Mouse (Mus musculus) lung, postnatal 0 days (tissue): ENCODE results near the gene Fancm. TPM values are rescaled to one million over a fixed set of nuclear protein-coding genes. Genes with fewer than 3 reads are reported as not detected.
"Not testable (repeated sequence)": the region's sequence is repeated elsewhere in the genome, so short reads cannot be mapped to it uniquely, and the experiment has no call there.

ENCODE experiments used
- ATAC-seq: fragments of 200-750 bp; cut with Nextera tagmentation; 2 replicates; pipeline ENCODE4 v1.8.0; 2017; ENCODE audit warnings: moderate library complexity
- DNase-seq: peaks from one replicate; pipeline ENCODE4 v3.0.0-alpha.2; 2016; ENCODE audit warnings: low spot score
- H3K27ac ChIP-seq: fragments of 300-500 bp; sonication (generic); 2 replicates; pipeline ENCODE4 v1.5.1; 2014; ENCODE audit warnings: antibody characterized with exemption, mild to moderate bottlenecking, low read length, mixed read lengths
- H3K27me3 ChIP-seq: fragments of 300-500 bp; sonication (generic); replicated peaks from 2 replicates; pipeline ENCODE4 v1.6.1; 2014; ENCODE audit warnings: low read length, mixed read lengths; ENCODE audit not compliant: insufficient read depth
- H3K36me3 ChIP-seq: fragments of 300-500 bp; sonication (generic); 2 replicates; pipeline ENCODE4 v1.6.1; 2014; ENCODE audit warnings: low read length, mixed read lengths; ENCODE audit not compliant: insufficient read depth
- H3K4me1 ChIP-seq: fragments of 300-500 bp; sonication (generic); 2 replicates; pipeline ENCODE4 v1.6.1; 2014; ENCODE audit warnings: antibody characterized with exemption, low read depth, low read length, mixed read lengths; ENCODE audit not compliant: insufficient read depth
- H3K4me2 ChIP-seq: fragments of 300-500 bp; sonication (generic); replicated peaks from 2 replicates; pipeline ENCODE4 v1.6.1; 2014; ENCODE audit warnings: low read depth, mild to moderate bottlenecking, low read length, moderate library complexity, mixed read lengths
- H3K4me3 ChIP-seq: fragments of 300-500 bp; sonication (generic); 2 replicates; pipeline ENCODE4 v1.5.1; 2014; ENCODE audit warnings: low read depth, low read length
- H3K9ac ChIP-seq: fragments of 300-500 bp; sonication (generic); replicated peaks from 2 replicates; pipeline ENCODE4 v1.6.1; 2014; ENCODE audit warnings: low read depth, mild to moderate bottlenecking
- H3K9me3 ChIP-seq: fragments of 300-500 bp; sonication (generic); 2 replicates; pipeline ENCODE4 v1.6.1; 2016; ENCODE audit warnings: low read length, mixed read lengths
- CTCF ChIP-seq: IDR thresholded peaks from 2 replicates; pipeline ENCODE4 v1.5.1; 2016; ENCODE audit warnings: antibody characterized with exemption, mild to moderate bottlenecking
- EP300 ChIP-seq: IDR thresholded peaks from 2 replicates; pipeline ENCODE4 v1.6.1; 2016; ENCODE audit warnings: antibody characterized with exemption, mild to moderate bottlenecking, control low read depth
- whole genome bisulfite sequencing: fragments of 180-500 bp; shearing (Covaris S2); extraction: QIAGEN DNeasy Blood & Tissue Kit; methylation state at CpG from one replicate; pipeline ENCODE4 v1.1.7; 2014; 5-methylcytosine and 5-hydroxymethylcytosine counted together
- polyA plus RNA-seq: library from polyadenylated mRNA; unstranded; fragments of >200 nt; fragmentation: Nextera tagmentation; extraction: Ambion mirVana; gene quantifications from 2 replicates; pipeline ENCODE4 v1.2.1, GENCODE M21; 2015

Gene Fancm
- polyA plus RNA-seq, 1 experiment from 2014 or later, result 4.1 TPM

- Histone ChIP-seq H3K4me3 (peak within 1 kb of the TSS; percentile 74), H3K4me1 (no peaks in the 10 kb centered on the region), H3K9ac (peak within 1 kb of the TSS; percentile 50), H3K9me3 (no peaks in the 10 kb centered on the region), H3K27me3 (no peaks in the 10 kb centered on the region), H3K27ac (peak within 1 kb of the TSS; percentile 88), H3K36me3 (no peaks in the 10 kb centered on the region), H3K4me2 (peak within 1 kb of the TSS; percentile 78)
- ATAC-seq (peak; percentile 99), DNase-seq (peak; percentile 98)
- TF ChIP-seq EP300 (peak; percentile 46; the same call in 1 of the 2 replicates), CTCF (no peak)
- under 1% methylated on average over 51 of the region's 70 CpGs for WGBS
Observed at GRCm38 (mm10) chr12:65172021-65172951, 96.9 kb downstream of the Fancm start, which contains the start of gene Mis18bp1. Gene Mis18bp1 (minus strand): TSS chr12:65172604.

DNA sequence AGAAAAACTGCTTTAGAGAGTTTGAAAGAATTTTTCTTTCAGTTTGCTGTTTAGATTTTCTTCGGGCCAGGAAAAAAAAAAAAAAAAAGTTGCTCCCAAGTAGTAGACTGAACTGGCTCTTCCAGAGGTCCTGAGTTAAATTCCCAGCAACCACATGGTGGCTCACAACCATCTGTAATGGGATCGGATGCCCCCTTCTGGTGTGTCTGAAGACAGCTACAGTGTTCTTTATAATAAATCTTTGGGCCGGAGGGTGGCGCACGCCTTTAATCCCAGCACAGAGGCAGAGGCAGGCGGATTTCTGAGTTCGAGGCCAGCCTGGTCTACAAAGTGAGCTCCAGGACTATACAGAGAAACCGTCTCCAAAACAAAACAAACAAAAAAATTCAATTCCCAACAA, 97.6 kb downstream of the Fancm start:
- Histone ChIP-seq H3K27ac (peak overlapping the region; percentile 88), H3K4me2 (peak overlapping the region; percentile 33), H3K4me3 (peak overlapping the region; percentile 74), H3K9ac (peak overlapping the region; percentile 37; the same call in 1 of the 2 replicates)
- WGBS, result 19% methylated on average over 8 of the region's 8 CpGs
- peak; percentile 50 for ATAC-seq
- H3K9me3 ChIP-seq, DNase-seq, H3K27me3 ChIP-seq, H3K4me1 ChIP-seq, H3K36me3 ChIP-seq: not testable (repeated sequence)
- peak; percentile 69 for TF ChIP-seq CTCF

GRCm38 (mm10) chr12:65173736-65174135, 98.3 kb downstream of the Fancm start:
- H3K27me3 ChIP-seq, result no peaks in the 10 kb centered on the region
- no peak overlapping the region for H3K4me3 ChIP-seq
- WGBS, result 92% methylated on average over 5 of the region's 5 CpGs
- no peak overlapping the region for H3K4me2 ChIP-seq
- H3K27ac ChIP-seq, result no peak overlapping the region
- TF ChIP-seq CTCF (no peak), EP300 (no peak)
- ATAC-seq, result no peak
- no peaks in the 10 kb centered on the region for H3K36me3 ChIP-seq
- no peaks in the 10 kb centered on the region for H3K4me1 ChIP-seq
- H3K9me3 ChIP-seq, result no peaks in the 10 kb centered on the region
- no peak overlapping the region for H3K9ac ChIP-seq
- DNase-seq, result no peak

Other genes with a start within 250 kb of the Fancm start
- 2.5 and 3.2 TPM in 2 replicates for gene Gm527, start 157.7 kb upstream of the Fancm start, polyA plus RNA-seq
- gene Klhl28, start 110.1 kb upstream of the Fancm start, polyA plus RNA-seq, result 14.0 and 14.1 TPM in 2 replicates
- 18.2 and 20.5 TPM in 2 replicates for gene Togaram1, start 109.8 kb upstream of the Fancm start, polyA plus RNA-seq
- 27.9 and 32.1 TPM in 2 replicates for gene Prpf39, start 39.3 kb upstream of the Fancm start, polyA plus RNA-seq
- 131 and 141 TPM in 2 replicates for gene Fkbp3, start 1.6 kb upstream of the Fancm start, polyA plus RNA-seq
- 3.2 and 4.3 TPM in 2 replicates for gene Mis18bp1, start 97.0 kb downstream of the Fancm start, polyA plus RNA-seq
- gene Wdr20rt, start 149.9 kb downstream of the Fancm start, polyA plus RNA-seq, result not detected in 2 replicates